In genomic region chr2:35654795-35655194, GRCm38 (mm10) we compare ENCODE assay signal across 14 mouse cellular contexts.
"Had no signal": no experiment of that assay in that cellular context is flagged by ENCODE, and none has a peak within 500 bp of the region (broad histone marks: within the 10 kb centered on the region; RNA-seq: fewer than 3 reads in every experiment).

No protein-coding gene starts in this region.

- H3K36me3 ChIP-seq: lung, embryonic 15.5 days; midbrain, embryonic 10.5 days; midbrain, embryonic 12.5 days; neural tube, embryonic 12.5 days; stomach, embryonic 15.5 days had no signal

- DNase-seq: liver, postnatal 0 days; lung, adult 2 months; lung, postnatal 4 days; midbrain, embryonic 14.5 days; right cerebral cortex, postnatal 14 days; thymus, adult 2 months; thymus, postnatal 25 days; thymus, postnatal 4 days had no signal

- H3K4me2 ChIP-seq: lung, embryonic 15.5 days; midbrain, embryonic 12.5 days; neural tube, embryonic 12.5 days; stomach, embryonic 15.5 days had no signal

- H3K27ac ChIP-seq: lung, embryonic 15.5 days; midbrain, embryonic 10.5 days; midbrain, embryonic 12.5 days; neural tube, embryonic 12.5 days; stomach, embryonic 15.5 days; stomach, postnatal 0 days had no signal

- H3K4me3 ChIP-seq: lung, embryonic 15.5 days; midbrain, embryonic 10.5 days; midbrain, embryonic 12.5 days; neural tube, embryonic 12.5 days; stomach, embryonic 15.5 days had no signal

- H3K27me3 ChIP-seq: lung, embryonic 15.5 days; midbrain, embryonic 12.5 days; neural tube, embryonic 12.5 days; stomach, embryonic 15.5 days had no signal
